Mouse (Mus musculus): ENCODE results near the gene Fgfbp3. TPM values are rescaled to one million over a fixed set of nuclear protein-coding genes. Genes with fewer than 3 reads are reported as not detected.
"Not testable (repeated sequence)": the region's sequence is repeated elsewhere in the genome, so short reads cannot be mapped to it uniquely, and the experiment has no call there.

Fgfbp3 gene
- not detected in 2 replicates for polyA plus RNA-seq (2012; ENCODE audit: insufficient read depth, insufficient read length, low replicate concordance, missing spikeins)

- TF ChIP-seq CTCF (IDR thresholded peaks at IDR 0.05; ENCODE audit: insufficient read depth, low read depth, low read length) = no peak
- no peak for TF ChIP-seq POLR2A (IDR thresholded peaks at IDR 0.05; ENCODE audit: insufficient read depth, low read depth, low read length)
- Histone ChIP-seq H3K4me1 (ENCODE audit: control insufficient read depth, insufficient read depth, low read length) (0 out of 2 replicates have a peak, but pooled peaks cover 2% of the 10 kb centered on the region), H3K27ac (ENCODE audit: insufficient read depth, low read depth, low read length) (peak within 1 kb of the TSS; percentile 13; the same call in 1 of the 2 replicates), H3K4me3 (ENCODE audit: insufficient read depth, low read depth, low read length) (peak within 1 kb of the TSS; percentile 76)
- WGBS = 7% methylated on average over 12 of the region's 12 CpGs
Measured at GRCm38 (mm10) chr19:36919466-36919865, at the start of gene Fgfbp3. Gene Fgfbp3 (minus strand): TSS chr19:36919615.

- H3K4me1 ChIP-seq (ENCODE audit: control insufficient read depth, insufficient read depth, low read length); H3K27ac ChIP-seq (ENCODE audit: insufficient read depth, low read depth, low read length); H3K4me3 ChIP-seq (ENCODE audit: insufficient read depth, low read depth, low read length): not testable (repeated sequence)
- WGBS = 92% methylated on average over 6 of the region's 6 CpGs
Measured at GRCm38 (mm10) chr19:36962544-36963260, 43.3 kb upstream of the Fgfbp3 start.

GRCm38 (mm10) chr19:36961320-36961719 lies 41.9 kb upstream of the Fgfbp3 start:
- Histone ChIP-seq H3K4me1 (ENCODE audit: control insufficient read depth, insufficient read depth, low read length) (no peaks in the 10 kb centered on the region), H3K27ac (ENCODE audit: insufficient read depth, low read depth, low read length) (no peak overlapping the region), H3K4me3 (ENCODE audit: insufficient read depth, low read depth, low read length) (no peak overlapping the region)
- TF ChIP-seq CTCF (IDR thresholded peaks at IDR 0.05; ENCODE audit: insufficient read depth, low read depth, low read length) = no peak
- no peak for TF ChIP-seq POLR2A (IDR thresholded peaks at IDR 0.05; ENCODE audit: insufficient read depth, low read depth, low read length)
- 96% methylated on average over 1 of the region's 1 CpGs for WGBS

- Histone ChIP-seq H3K4me3 (ENCODE audit: insufficient read depth, low read depth, low read length) (no peak overlapping the region), H3K27ac (ENCODE audit: insufficient read depth, low read depth, low read length) (no peak overlapping the region), H3K4me1 (ENCODE audit: control insufficient read depth, insufficient read depth, low read length) (no peaks in the 10 kb centered on the region)
- 70% methylated on average over 4 of the region's 4 CpGs for WGBS
- TF ChIP-seq CTCF (IDR thresholded peaks at IDR 0.05; ENCODE audit: insufficient read depth, low read depth, low read length) = no peak
- no peak for TF ChIP-seq POLR2A (IDR thresholded peaks at IDR 0.05; ENCODE audit: insufficient read depth, low read depth, low read length)
Measured at GRCm38 (mm10) chr19:36958331-36958730, 38.9 kb upstream of the Fgfbp3 start.

GRCm38 (mm10) chr19:36953637-36954206 lies 34.3 kb upstream of the Fgfbp3 start:
- Histone ChIP-seq H3K27ac (ENCODE audit: insufficient read depth, low read depth, low read length) (no peak overlapping the region), H3K4me1 (ENCODE audit: control insufficient read depth, insufficient read depth, low read length) (no peaks in the 10 kb centered on the region), H3K4me3 (ENCODE audit: insufficient read depth, low read depth, low read length) (no peak overlapping the region)
- TF ChIP-seq CTCF (IDR thresholded peaks at IDR 0.05; ENCODE audit: insufficient read depth, low read depth, low read length) (no peak), POLR2A (IDR thresholded peaks at IDR 0.05; ENCODE audit: insufficient read depth, low read depth, low read length) (no peak)
- WGBS = 69% methylated on average over 4 of the region's 4 CpGs

GRCm38 (mm10) chr19:36940064-36940463 lies 20.6 kb upstream of the Fgfbp3 start:
- 74% methylated on average over 1 of the region's 1 CpGs for WGBS
- no peak overlapping the region for H3K4me3 ChIP-seq (ENCODE audit: insufficient read depth, low read depth, low read length)
- TF ChIP-seq CTCF (IDR thresholded peaks at IDR 0.05; ENCODE audit: insufficient read depth, low read depth, low read length) (no peak), POLR2A (IDR thresholded peaks at IDR 0.05; ENCODE audit: insufficient read depth, low read depth, low read length) (no peak)
- H3K27ac ChIP-seq (ENCODE audit: insufficient read depth, low read depth, low read length) = no peak overlapping the region
- H3K4me1 ChIP-seq (ENCODE audit: control insufficient read depth, insufficient read depth, low read length) = no peaks in the 10 kb centered on the region

- peaks cover 2% of the 10 kb centered on the region; the same call in 1 of the 2 replicates for H3K4me1 ChIP-seq (ENCODE audit: control insufficient read depth, insufficient read depth, low read length)
- H3K4me3 ChIP-seq (ENCODE audit: insufficient read depth, low read depth, low read length) = no peak overlapping the region
- no peak overlapping the region for H3K27ac ChIP-seq (ENCODE audit: insufficient read depth, low read depth, low read length)
- no peak for TF ChIP-seq POLR2A (IDR thresholded peaks at IDR 0.05; ENCODE audit: insufficient read depth, low read depth, low read length)
- TF ChIP-seq CTCF (IDR thresholded peaks at IDR 0.05; ENCODE audit: insufficient read depth, low read depth, low read length) = no peak
Measured at GRCm38 (mm10) chr19:36938008-36938407, 18.6 kb upstream of the Fgfbp3 start.

GRCm38 (mm10) chr19:36936285-36936684 lies 16.9 kb upstream of the Fgfbp3 start:
- 89% methylated on average over 4 of the region's 4 CpGs for WGBS
- Histone ChIP-seq H3K4me3 (ENCODE audit: insufficient read depth, low read depth, low read length) (no peak overlapping the region), H3K4me1 (ENCODE audit: control insufficient read depth, insufficient read depth, low read length) (peaks cover 2% of the 10 kb centered on the region; the same call in 1 of the 2 replicates), H3K27ac (ENCODE audit: insufficient read depth, low read depth, low read length) (no peak overlapping the region)
- TF ChIP-seq POLR2A (IDR thresholded peaks at IDR 0.05; ENCODE audit: insufficient read depth, low read depth, low read length) = no peak
- no peak for TF ChIP-seq CTCF (IDR thresholded peaks at IDR 0.05; ENCODE audit: insufficient read depth, low read depth, low read length)

GRCm38 (mm10) chr19:36932613-36933012 lies 13.2 kb upstream of the Fgfbp3 start:
- WGBS = 51% methylated on average over 2 of the region's 2 CpGs
- no peak overlapping the region for H3K4me3 ChIP-seq (ENCODE audit: insufficient read depth, low read depth, low read length)
- no peak overlapping the region for H3K27ac ChIP-seq (ENCODE audit: insufficient read depth, low read depth, low read length)
- peaks cover 2% of the 10 kb centered on the region; the same call in 1 of the 2 replicates for H3K4me1 ChIP-seq (ENCODE audit: control insufficient read depth, insufficient read depth, low read length)
- TF ChIP-seq POLR2A (IDR thresholded peaks at IDR 0.05; ENCODE audit: insufficient read depth, low read depth, low read length) (no peak), CTCF (IDR thresholded peaks at IDR 0.05; ENCODE audit: insufficient read depth, low read depth, low read length) (no peak)

Data from olfactory bulb, adult 2 months (tissue).